Mouse (Mus musculus) lung, postnatal 4 days (tissue): ENCODE measurements at regions not wholly inside any gene's neighbourhood (a gene's known extent, or its start where the extent isn't known, plus 50 kb on each side); places are given as distances from the start of the nearest gene placed in this dataset.

Experiments
- DNase-seq, 2 experiments: peaks; one replicate each; pipeline ENCODE4 v3.0.0; 2021

DNA sequence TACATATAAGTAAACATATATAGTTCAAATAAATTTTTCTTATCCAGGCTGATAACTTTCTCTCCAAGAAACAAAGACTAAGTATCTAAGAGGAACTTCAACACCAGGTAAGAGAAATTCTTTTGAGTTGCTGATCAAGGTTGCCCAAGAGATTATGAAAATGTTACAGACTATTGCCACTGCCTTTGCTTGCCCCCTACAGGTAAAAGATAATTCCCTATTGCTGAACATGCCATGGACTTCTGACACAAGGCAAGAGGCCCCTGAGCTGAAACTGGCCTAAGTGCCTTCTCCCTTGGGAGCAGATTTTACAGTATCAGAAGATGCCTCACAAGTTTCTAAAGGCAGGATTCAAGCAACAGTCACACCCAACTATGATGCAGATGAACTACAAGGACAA lies 2914.2 kb upstream of the Gm6569 start:
- no peak for DNase-seq

DNA sequence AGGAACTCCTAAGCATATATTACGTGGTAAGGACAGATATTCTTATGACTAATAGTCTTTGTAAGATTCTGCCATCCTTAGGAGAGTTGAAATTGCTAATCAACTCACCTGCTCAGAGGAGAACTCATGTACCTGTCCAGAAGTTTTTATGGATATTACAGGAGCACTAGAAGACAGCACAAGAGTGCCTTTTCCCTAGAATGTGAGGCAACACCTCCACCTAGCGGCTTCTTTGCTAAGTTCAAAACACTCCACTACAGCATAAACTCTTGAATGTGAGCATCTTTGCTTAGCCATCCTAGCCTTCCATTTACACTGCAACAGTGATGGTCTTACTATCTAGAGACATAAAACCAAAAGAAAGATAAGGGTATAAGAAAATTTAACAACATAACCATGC lies 2913.5 kb upstream of the Gm6569 start:
- DNase-seq, result peak in 1 of 2 experiments; percentile 26
